Mouse (Mus musculus) 416B (cell line): Measurements from ENCODE around the gene Pin4.
A peak's percentile ranks its signal among the peaks of the same experiment; 100 is the strongest.
"Not testable (repeated sequence)": the region's sequence is repeated elsewhere in the genome, so short reads cannot be mapped to it uniquely, and the experiment has no call there.

Source experiments
- DNase-seq: peaks from one replicate; pipeline ENCODE4 v3.0.0; 2011; ENCODE audit warnings: low read depth

Gene Pin4

DNA sequence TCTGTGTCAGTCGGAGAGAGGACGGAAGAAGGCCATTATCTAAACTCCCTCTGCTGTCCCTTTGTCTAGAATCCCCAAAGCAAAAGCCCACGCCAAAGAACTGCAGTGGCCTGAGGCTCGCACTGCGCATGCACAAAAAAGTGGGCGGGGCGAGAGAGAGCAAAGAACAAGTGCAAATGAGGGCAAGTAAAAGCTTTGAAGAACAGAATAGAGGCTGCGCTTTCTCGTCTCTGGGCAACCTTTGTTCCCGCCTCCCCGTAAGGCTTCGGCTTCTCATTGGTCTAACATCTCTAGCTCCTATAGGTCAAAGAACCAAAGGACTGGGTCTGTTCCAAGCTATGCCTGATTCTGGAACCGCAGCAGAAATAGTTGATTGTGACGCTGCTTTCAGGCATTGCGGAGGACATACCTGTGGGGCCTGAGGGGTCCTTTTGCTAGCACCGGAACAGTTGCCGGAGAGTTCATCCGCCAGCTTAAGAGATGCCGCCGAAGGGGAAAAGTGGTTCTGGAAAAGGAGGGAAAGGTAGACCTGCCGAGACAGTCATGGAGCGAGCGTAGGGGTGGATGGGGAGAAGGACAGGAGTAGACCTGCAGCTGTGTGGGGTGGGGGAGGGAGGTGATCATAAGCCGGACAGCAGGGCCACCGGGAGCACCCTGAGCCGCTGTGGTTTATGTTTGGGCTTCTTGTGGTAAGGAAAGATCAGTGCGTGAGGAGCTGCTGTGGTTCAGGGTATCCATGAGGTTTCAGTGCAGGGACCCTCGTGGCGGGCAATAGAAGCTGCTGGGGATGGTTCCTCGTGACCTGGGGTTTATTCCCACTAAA lies at the start of gene Pin4:
Gene Pin4 (plus strand): TSS at position 406 of the 823 bp plus-strand sequence.
- peak; percentile 98 for DNase-seq

DNA sequence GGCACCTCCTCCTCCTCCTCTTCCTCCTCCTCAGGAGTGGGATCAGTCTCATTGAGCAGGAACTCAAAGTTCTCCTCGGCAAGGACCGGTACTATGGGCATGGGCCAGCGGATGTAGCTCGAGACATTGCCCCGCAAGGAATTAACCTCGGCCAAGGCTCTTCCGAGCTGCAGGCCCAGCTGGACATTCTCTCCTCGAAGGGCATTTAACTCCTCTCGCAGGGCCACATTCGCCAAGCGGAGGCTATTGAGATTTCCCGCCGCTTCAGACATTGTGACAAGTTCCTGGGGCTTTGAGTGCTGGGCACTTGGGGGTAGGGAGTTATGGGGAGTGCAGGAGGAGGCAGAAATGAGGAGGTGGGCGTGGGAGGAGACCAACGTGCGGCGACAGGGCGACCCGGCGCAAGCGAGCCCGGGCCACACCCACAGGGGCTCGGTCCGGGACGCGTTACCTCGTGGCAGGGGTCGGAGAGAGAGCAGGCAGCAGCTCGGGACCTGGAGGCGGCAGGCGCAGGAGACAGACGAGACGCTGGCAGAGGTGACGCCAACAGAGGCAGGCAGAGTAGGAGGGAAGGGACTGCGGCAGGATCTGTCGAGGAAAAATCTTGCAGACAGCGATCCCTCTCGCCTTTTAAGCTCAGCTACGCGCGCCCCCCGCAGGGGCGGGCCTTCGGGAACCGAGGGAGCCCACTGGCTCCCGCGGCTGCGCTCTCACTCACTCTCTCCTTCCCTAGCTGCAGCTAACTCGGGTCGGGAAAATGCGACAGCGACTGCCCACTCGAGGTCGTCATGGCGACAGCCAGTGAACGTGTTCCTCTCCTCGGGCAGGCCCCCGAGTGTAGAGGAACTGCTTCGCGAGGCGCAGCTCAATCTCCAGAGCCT lies 48.4 kb upstream of the Pin4 start, which contains the start of gene Rtl5:
Gene Rtl5 (minus strand): TSS at position 714 of the 881 bp plus-strand sequence.
- DNase-seq, result no peak

DNA sequence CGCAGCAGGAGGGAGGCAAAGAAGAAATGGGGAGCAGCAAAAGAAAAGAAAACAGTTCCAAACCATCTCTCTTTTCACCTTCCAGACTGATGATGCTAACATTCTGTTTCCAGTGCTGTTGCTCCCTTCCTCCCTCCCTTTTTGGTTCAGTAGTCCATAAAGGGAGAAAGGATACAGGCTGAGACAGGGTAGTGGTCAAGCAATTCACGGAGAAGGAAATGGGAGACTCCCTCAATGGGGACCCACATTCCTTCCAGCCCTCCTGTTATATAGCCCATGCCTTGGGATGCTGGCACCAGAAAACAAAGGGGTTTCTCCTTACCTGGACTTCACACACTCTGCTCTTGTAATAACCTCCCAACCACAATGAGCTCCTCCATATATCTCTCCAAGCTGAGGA lies 47.7 kb upstream of the Pin4 start:
- no peak for DNase-seq

DNA sequence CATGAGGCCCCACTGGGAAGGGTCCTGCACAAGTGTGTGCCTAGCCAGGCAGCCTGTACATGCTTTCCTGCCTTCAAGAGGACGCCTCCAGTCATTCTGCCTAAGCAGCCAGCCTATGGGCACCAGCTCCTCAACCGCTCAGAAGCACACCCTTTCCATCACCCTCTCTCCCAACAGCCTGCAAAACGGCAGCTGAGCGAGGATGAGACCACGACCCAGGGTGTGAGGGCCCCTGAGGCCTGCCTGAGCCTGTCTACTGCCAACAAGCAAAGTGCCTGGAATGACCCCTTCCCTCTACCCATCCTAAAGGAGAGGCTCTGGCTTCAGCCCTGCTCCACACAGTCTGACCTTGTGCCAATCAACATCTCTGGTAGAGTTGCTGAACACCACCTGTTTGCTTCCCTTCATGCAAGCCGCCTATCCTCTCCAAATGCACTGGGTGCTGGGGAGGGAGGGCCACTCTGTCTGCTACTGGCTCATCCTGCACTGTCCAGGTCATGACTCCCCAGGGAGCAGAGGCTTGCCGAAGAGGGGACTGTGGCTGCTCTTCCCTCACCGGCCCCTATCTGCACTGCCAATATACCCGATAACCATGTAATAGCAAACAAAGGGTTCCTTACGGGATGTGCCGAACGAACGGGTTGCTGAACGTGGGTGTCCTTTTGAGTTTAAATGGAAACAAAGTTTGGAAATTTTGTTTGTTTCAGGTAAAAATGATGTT lies 45.5 kb upstream of the Pin4 start:
- no peak for DNase-seq

DNA sequence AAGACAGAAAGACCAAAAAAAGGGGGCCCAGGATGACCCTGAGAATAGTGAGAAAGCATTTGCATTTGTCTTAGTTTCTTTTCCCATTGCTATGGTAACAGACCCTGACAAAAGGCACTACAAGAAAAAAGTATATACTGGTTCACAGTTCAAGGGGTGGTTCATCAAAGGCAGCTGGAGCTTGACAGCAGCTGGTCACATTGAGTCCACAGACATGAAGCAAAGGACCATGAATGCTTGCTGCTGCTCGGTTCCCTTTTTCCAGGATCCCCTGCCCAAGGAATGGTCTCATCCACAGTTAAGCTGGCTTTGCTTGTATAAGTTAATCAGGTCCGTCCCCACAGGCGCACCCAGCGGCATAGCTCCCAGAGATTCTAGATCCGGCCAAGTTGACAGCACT lies 44.8 kb upstream of the Pin4 start:
- no peak for DNase-seq

DNA sequence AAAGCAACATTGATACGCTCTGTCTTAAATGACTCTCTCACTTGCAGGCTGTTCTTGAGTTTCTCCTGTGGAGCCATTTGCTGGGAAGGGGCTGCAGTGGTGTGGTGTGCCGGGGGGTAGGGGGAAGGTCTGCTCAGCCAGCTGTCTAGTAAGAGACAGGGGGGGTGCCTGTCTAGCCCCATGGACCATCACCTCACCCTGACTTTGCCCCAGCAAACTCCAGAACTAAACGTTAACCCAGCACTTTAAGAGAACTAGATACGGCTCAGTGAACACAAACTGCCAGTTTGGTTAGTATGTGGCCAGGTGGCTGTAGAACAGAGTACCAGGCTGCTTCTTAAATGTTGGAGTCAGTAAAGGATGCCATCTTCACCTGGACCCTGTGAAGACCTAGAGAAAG lies 44.1 kb upstream of the Pin4 start:
- DNase-seq, result no peak

DNA sequence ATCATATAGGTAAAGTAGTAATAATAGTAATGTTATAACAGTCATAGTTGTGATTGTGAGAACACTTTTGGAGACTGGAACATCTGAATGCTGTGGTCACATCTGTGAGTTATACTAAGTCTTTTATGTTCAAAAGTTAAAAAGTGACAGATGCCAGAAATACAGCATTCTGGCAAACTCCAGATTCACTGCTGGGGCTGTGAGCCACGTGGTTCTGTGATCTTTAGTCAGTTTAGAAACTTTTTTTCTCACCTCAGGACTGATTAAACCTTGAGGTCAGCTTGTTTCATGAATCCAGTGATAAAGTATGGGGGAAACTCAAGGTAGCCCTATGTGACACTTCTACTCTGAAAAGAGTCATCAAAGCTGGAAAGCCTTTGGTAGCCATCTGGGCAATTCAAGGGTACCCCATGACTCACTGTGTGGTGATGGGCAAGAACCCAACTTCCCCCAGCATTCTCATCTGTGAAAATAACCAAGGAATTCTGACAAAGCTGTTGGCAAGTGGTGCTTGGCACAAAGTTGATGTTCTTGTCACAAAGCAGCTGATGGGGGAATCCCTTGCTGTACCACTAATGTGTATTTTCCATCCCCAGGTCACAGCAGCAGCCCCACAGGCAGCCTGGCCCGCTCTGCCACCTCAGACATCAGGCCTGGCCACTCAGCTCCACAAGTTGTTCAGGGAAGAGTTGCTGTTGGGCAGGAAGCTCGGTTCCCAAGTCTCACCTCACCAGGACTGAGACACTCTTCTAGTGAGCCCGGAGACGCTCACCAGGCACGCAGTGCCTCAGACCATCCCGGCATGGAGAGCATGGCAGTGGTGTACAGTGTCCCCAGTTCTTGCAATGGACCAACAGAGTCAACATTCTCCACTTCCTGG lies 42.1 kb upstream of the Pin4 start:
- DNase-seq, result no peak

DNA sequence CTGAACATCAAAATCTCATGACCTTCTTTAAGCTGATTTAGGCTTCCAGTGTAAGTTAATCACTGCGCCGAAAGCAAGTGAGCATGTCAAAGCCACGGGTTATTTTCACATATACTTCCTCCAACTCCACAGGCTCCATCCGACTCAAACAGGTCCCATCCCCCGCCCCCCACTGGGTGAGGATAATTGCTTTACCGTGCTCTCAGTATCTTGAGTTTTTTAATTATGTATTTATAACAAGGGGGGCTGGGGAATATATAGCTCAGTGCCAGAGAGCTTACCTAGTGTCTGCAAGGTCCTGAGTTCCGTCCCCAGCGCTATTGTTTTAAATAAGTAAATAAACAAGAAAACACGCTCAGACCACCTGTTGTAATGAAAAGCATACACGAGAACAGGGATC lies 38.2 kb upstream of the Pin4 start:
- no peak for DNase-seq

DNA sequence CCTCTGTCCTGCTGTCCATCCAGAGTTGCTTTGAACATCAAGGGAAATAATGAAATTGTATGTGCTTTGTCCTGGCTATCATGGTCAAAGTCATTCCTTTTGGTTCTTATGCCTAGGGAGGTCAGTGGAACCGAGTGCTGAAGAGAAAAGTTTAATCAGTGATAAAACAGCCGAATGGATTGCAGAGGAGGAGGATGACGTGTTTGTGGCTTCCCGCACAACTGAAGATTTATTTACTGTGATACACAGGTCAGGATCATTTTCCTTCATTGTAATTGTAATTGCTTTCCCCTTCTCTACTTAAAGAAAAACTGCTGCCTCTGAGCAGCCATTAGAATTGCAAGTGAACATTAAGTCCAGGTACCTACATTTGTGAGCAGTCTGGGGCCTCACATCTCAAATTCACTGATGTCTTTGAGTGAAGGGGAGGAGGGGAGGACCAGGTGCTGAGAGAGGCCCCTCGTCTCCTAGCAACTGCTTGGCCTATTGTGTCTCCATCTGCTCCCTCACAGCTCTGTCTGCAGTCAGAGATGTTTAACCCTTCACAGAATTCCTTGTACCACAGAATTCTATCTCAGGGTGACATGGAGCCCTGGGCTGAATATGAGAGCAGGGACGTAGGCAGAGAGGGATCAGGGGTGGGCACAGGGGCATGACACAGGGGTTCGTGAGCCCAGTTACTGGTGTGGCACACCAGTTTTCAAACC lies 37.5 kb upstream of the Pin4 start:
- DNase-seq, result no peak

DNA sequence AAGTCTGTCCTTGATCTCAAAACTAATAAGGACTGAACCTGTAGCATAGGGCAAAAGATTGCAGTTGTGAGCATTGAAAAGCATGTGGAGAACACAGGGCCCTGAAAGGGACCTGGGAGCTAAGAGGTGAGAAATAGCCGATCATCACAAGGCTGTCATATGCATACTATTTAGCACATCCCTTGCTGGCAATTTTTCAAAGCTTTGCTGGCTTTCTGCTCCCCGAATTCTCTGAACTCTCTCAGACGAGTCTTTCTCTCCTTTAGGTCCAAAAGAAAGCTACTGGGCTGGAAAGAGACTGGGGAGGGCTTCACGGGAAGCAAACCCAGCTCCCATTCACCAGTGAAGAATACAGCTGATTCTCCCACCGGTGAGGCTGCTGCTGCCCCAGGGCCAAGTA lies 36.9 kb upstream of the Pin4 start:
- no peak for DNase-seq

DNA sequence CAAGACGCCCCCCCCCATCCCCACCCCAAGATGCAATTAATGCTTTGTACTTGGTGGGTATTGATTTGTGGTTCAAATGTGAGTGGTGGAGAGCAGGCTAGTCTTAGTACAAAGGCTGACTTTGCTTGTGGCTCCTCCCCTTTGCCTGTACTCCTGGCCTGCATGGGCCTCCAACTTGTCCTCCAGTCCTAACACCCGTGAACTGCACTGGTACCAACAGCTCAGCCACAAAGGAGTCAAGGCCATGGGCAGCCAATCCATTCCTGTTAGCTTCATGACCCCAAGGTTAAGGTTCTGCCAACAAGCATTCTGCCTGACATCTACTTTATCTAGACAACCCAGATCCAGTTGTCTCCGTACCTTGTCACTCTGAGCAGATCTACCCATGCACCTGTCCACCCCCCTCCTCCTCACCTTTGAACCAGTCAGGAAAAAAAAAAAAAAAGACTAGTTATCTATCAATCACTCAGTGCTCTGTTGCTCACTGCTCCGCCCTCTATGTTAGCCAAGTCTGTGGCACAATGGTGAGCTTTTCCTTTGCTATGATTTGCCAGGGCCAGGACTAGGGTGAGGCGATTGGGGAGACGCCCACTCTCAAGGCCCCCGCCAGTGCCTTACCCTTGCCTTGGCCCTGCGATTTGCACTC lies 33.3 kb upstream of the Pin4 start:
- DNase-seq, result no peak

DNA sequence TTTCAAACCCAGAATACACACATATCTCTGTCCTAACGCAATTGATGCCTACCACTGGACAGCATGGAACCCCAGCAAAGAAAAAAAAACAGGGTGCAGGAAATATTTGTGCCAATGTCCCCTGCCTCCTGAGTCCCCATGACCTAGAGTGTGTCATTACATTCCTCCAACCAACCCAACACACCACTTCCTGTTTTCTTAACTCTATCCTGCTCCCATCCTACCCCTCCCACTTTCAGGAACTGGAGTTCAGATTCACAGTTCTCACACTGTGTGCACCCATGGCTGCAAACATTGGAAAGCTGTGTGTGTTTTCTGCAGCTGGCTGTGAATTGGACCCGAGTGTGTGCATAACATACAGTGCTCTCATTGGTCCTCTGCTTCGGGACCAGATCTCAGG lies 28.6 kb upstream of the Pin4 start:
- peak; percentile 9 for DNase-seq

DNA sequence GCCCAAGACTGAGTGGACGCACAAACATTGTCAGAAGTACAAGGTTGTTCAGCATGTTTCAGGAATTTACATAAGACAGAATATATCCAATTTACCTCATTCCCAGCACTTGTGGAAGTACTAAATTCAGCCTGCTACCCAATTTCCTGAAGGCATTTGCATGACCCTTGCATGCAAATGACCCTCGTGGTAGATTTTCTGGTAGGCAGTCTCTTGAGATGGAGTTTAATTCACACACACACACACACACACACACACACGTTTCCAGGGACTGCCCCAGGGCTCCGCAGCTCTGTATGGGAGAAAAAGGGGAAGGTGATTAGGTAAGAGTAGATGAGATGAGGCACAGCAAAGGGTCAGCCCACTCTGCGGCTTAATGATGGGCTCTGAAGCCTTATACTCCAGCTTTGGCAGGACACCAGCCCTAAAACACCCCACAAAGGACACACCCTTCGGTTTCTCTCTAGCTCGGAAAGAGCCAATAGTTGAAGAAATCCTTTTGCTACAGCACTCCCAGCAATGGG lies 24.8 kb upstream of the Pin4 start:
- no peak for DNase-seq

DNA sequence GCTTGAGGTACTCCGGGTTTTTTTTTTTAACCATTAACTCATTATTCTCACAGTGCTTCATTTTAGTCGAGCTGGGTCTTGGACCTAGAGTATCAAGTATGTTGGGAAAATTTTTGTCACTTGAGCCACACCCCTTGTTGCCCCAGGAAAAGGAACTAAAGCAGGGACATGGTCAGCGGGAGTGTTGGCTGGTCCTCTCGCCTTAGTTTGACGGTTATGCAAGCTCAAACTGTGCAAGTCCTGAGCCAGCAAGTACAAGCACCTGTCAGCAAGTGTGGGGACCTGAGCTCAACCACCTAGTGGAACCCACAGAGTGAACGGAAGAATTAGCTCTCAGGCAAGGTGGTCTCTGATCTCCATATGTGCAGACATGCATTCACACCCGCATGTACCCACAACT lies 17.4 kb upstream of the Pin4 start:
- DNase-seq, result no peak

DNA sequence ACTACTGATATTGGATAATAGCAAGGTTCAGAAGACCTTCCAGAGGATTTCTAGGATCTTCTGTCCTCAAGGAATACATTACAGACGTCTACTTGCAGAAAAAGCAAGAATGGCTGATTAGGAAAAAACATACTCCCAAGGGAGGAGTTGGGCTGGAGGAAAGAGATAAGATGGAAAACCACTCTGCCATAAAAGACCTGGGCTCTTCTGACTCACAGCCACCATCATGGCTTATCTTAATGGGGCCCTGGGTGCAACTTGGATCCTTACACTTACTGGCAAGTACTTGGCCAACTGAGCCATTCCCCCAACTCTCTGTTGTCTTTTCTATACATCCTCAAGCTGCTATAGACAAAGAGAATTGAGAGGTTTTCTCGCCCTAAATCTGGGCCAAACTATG lies 15.4 kb upstream of the Pin4 start:
- DNase-seq, result not testable (repeated sequence)

DNA sequence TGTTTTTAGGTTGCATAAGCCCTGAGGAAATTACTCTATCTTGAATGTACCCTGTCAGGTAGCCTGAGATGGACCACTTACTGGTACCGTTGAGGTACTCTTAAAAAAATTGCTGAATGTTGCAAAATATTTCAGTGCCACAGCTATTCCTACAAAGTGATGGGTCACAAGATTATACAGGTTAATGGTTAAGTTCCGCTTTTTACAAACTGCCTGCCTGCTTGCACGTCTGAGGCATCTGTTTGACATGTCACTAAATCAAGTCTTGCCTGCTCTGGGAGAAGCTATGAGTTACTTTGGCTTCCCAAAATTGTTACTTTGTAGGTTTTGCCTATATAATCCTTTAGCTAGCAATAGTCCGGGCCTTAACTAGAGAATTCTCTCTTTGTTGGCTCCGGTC lies 9.9 kb upstream of the Pin4 start:
- not testable (repeated sequence) for DNase-seq

DNA sequence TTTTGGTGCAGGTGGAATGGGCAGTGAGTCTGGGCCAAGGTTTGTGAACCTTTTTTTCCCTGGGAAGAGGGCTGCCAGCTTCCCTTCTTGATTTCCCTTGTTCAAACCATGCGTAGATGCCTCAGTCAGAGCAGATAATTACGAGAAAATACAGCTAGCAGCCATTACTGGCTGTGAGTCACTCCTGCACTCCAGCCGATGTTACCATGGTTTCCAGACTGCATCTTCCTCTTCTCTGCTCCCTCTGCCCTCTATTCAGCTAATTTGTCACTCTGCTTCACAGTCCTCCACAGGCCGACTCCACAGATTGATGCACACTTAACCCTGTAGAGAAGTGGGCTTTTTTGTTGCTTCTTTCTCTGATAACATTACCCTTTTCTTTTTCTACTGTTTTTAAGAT lies 3.6 kb upstream of the Pin4 start:
- peak; percentile 48 for DNase-seq

DNA sequence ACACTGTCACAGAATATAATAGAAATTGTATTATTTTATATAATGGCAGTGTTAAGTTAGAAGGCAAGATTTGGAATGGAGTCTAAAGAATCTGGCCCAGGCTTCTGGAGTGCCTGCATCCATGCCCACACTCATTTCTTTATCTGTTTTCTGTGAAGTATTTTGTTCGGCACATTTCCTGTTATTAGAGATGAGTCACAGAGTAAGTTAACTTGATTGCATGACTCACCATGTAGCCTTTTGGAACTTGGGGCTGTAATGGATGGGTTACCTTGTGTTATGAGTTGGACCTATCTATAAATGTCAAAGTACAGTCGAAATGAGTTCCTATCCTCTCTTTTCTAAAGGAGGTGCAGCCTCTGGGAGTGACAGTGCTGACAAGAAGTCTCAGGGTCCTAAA lies 2.1 kb downstream of the Pin4 start:
- DNase-seq, result peak; percentile 57

DNA sequence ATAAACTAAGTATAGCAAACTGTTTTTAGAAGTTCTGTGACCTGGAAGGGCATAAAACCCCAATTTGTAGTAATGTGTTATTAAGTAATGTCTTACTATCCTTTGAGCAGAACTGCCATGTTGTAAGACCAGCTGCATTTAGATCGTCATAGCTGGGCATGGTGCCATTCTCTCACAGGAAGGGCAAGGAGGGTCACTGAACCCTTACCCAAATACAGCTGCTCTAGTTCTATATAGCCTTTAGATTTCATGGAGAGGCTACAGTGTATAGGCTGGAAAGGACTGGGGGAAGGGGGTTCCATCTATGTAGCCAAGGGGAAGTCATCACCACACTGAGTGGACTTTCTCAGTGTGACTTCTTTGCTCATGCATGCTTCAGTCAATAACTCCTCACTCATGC lies 21.9 kb downstream of the Pin4 start:
- no peak for DNase-seq
